Mouse (Mus musculus): ENCODE measurements around the gene Sgtb.

The Sgtb gene

GRCm38 (mm10) chr13:104179176-104179888, 69.8 kb downstream of the Sgtb start:
- no peak for DNase-seq

DNA sequence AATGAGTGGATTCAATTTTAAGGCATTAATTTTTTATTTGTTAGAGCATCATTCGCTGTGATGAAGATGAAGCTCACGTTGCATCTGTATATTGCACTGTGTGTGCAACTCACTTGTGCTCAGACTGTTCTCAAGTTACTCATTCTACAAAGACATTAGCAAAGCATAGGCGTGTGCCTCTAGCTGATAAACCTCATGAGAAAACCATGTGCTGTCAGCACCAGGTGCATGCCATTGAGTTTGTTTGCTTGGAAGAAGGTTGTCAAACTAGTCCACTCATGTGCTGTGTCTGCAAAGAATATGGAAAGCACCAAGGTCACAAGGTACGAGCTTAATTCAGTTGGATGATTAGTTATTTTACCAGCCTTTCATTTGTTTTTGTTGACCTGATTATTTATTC, 77.8 kb downstream of the Sgtb start:
- DNase-seq, result no peak

Measured in cerebellum, adult 9-11 months (tissue).